Mouse (Mus musculus): ENCODE results near the gene Nagk. TPM values are rescaled to one million over a fixed set of nuclear protein-coding genes. Genes with fewer than 3 reads are reported as not detected.

The Nagk gene
- polyA plus RNA-seq, 1 experiment from 2014 or later = 98.5 TPM

Other genes starting within 250 kb of the Nagk start
- 50.1 and 51.4 TPM in 2 replicates for gene Stambp, start 222.3 kb upstream of the Nagk start, polyA plus RNA-seq (2015; fragmentation: Nextera tagmentation; extraction: Ambion mirVana)
- gene Clec4f, start 138.8 kb upstream of the Nagk start, polyA plus RNA-seq (2015; fragmentation: Nextera tagmentation; extraction: Ambion mirVana) = not detected in 2 replicates
- not detected in 2 replicates for gene Cd207, start 117.1 kb upstream of the Nagk start, polyA plus RNA-seq (2015; fragmentation: Nextera tagmentation; extraction: Ambion mirVana)
- not detected in 2 replicates for gene Vax2, start 83.7 kb upstream of the Nagk start, polyA plus RNA-seq (2015; fragmentation: Nextera tagmentation; extraction: Ambion mirVana)
- gene Atp6v1b1, start 52.0 kb upstream of the Nagk start, polyA plus RNA-seq (2015; fragmentation: Nextera tagmentation; extraction: Ambion mirVana) = not detected in 2 replicates
- 0.19 and 0.21 TPM in 2 replicates for gene Ankrd53, start 32.3 kb upstream of the Nagk start, polyA plus RNA-seq (2015; fragmentation: Nextera tagmentation; extraction: Ambion mirVana)
- 63.5 and 65.5 TPM in 2 replicates for gene Tex261, start 19.2 kb upstream of the Nagk start, polyA plus RNA-seq (2015; fragmentation: Nextera tagmentation; extraction: Ambion mirVana)
- gene Paip2b, start 36.8 kb downstream of the Nagk start, polyA plus RNA-seq (2015; fragmentation: Nextera tagmentation; extraction: Ambion mirVana) = 25.3 and 27.8 TPM in 2 replicates
- gene Zfp638, start 72.1 kb downstream of the Nagk start, polyA plus RNA-seq (2015; fragmentation: Nextera tagmentation; extraction: Ambion mirVana) = 87.8 and 88.9 TPM in 2 replicates
- gene Dysf, start 213.6 kb downstream of the Nagk start, polyA plus RNA-seq (2015; fragmentation: Nextera tagmentation; extraction: Ambion mirVana) = 2.4 and 2.9 TPM in 2 replicates